Mouse (Mus musculus): ENCODE results near the gene Il3. TPM values are rescaled to one million over a fixed set of nuclear protein-coding genes. Genes with fewer than 3 reads are reported as not detected.
"Not testable (repeated sequence)": the region's sequence is repeated elsewhere in the genome, so short reads cannot be mapped to it uniquely, and the experiment has no call there.

Il3 gene
- total RNA-seq (2022) = not detected

- DNase-seq (ENCODE audit: low spot score in 2 of 2) = no peak
Measured at GRCm38 (mm10) chr11:54267177-54267576, at the start of gene Il3. Il3 (minus strand) TSS chr11:54267277.

- DNase-seq (ENCODE audit: low spot score in 2 of 2) = no peak
Measured at GRCm38 (mm10) chr11:54315336-54315735, 48.3 kb upstream of the Il3 start.

- DNase-seq (ENCODE audit: low spot score in 2 of 2) = no peak
Measured at GRCm38 (mm10) chr11:54314740-54315139, 47.7 kb upstream of the Il3 start.

GRCm38 (mm10) chr11:54313391-54314360 lies 46.6 kb upstream of the Il3 start:
- no peak for DNase-seq (ENCODE audit: low spot score in 2 of 2)

- DNase-seq (ENCODE audit: low spot score in 2 of 2) = no peak
Measured at GRCm38 (mm10) chr11:54312603-54313002, 45.5 kb upstream of the Il3 start.

GRCm38 (mm10) chr11:54312021-54312420 lies 44.9 kb upstream of the Il3 start:
- peak in 1 of 2 experiments; percentile 52 for DNase-seq (ENCODE audit: low spot score in 2 of 2)

- no peak for DNase-seq (ENCODE audit: low spot score in 2 of 2)
Measured at GRCm38 (mm10) chr11:54310588-54310987, 43.5 kb upstream of the Il3 start.

GRCm38 (mm10) chr11:54307139-54307816 lies 40.2 kb upstream of the Il3 start:
- DNase-seq (ENCODE audit: low spot score in 2 of 2) = peak; percentile 59 to 76

GRCm38 (mm10) chr11:54305331-54305730 lies 38.3 kb upstream of the Il3 start:
- no peak for DNase-seq (ENCODE audit: low spot score in 2 of 2)

- DNase-seq (ENCODE audit: low spot score in 2 of 2) = no peak
Measured at GRCm38 (mm10) chr11:54304471-54304873, 37.4 kb upstream of the Il3 start.

- no peak for DNase-seq (ENCODE audit: low spot score in 2 of 2)
Measured at GRCm38 (mm10) chr11:54303728-54304470, 36.8 kb upstream of the Il3 start, which contains the start of gene Acsl6. Acsl6 (plus strand) TSS chr11:54303798.

- DNase-seq (ENCODE audit: low spot score in 2 of 2) = no peak
Measured at GRCm38 (mm10) chr11:54303076-54303727, 36.1 kb upstream of the Il3 start.

GRCm38 (mm10) chr11:54302606-54303005 lies 35.5 kb upstream of the Il3 start:
- DNase-seq (ENCODE audit: low spot score in 2 of 2) = no peak

- no peak for DNase-seq (ENCODE audit: low spot score in 2 of 2)
Measured at GRCm38 (mm10) chr11:54301994-54302393, 34.9 kb upstream of the Il3 start.

GRCm38 (mm10) chr11:54298777-54299176 lies 31.7 kb upstream of the Il3 start:
- no peak for DNase-seq (ENCODE audit: low spot score in 2 of 2)

GRCm38 (mm10) chr11:54297471-54297870 lies 30.4 kb upstream of the Il3 start:
- not testable (repeated sequence) for DNase-seq (ENCODE audit: low spot score in 2 of 2)

- no peak for DNase-seq (ENCODE audit: low spot score in 2 of 2)
Measured at GRCm38 (mm10) chr11:54296734-54297133, 29.7 kb upstream of the Il3 start.

GRCm38 (mm10) chr11:54295971-54296370 lies 28.9 kb upstream of the Il3 start:
- DNase-seq (ENCODE audit: low spot score in 2 of 2) = no peak

- no peak for DNase-seq (ENCODE audit: low spot score in 2 of 2)
Measured at GRCm38 (mm10) chr11:54293980-54294807, 27.1 kb upstream of the Il3 start.

GRCm38 (mm10) chr11:54292163-54292562 lies 25.1 kb upstream of the Il3 start:
- DNase-seq (ENCODE audit: low spot score in 2 of 2) = no peak
